Mouse (Mus musculus): Measurements from ENCODE around the gene Dera. TPM values are rescaled to one million over a fixed set of nuclear protein-coding genes. Genes with fewer than 3 reads are reported as not detected.

Gene Dera
- polyA plus RNA-seq, 1 experiment: 25.9 TPM

DNA sequence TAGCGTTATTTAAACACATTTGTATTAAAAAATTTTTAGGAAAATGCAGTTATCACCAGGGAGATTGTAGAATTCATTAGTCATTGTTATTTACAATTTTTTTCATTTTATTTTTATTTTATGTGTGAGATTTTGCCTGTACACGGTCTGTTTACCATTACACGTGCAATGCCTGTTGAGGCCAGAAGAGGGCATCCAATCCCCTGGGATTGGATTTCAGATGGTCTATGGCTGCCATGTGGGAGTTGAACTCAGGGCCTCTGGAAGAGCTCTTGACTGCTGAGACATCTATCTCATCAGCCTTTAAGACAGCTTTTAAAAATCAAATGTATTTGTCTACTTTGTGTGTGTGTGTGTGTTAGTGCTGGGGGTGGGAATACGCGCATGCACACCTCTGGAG is 2.0 kb downstream of the Dera start:
- H3K27ac ChIP-seq (ENCODE audit: insufficient read depth, low read depth, low read length): no peak overlapping the region
- TF ChIP-seq POLR2A (IDR thresholded peaks at IDR 0.05; ENCODE audit: borderline replicate concordance, low read depth, low read length) (no peak), CTCF (IDR thresholded peaks at IDR 0.05; ENCODE audit: low read depth, low read length) (peak; percentile 57; the same call in 1 of the 2 replicates)
- H3K4me1 ChIP-seq (ENCODE audit: control insufficient read depth, insufficient read depth, low read length): peaks cover 17% of the 10 kb centered on the region
- no peak overlapping the region for H3K4me3 ChIP-seq (ENCODE audit: insufficient read depth, low read length)

DNA sequence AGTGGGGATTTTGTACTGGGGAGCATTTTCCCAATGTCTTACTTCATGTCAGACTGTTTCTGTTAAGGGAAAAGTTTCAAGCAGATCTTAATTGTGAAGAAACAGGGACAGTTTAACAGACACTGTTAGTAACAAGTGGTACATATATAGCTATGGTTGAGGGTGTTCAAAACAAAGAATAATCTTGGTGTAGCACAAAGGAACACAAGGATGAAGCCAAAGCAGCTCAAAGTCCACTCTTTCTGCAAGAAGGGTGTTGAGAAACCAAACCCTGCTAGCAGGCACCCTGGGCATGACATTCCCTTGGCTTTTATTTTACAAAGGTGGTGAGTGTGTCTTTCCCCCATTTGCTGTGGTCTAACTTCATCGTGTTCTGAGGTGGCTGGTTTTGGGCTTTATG is 3.5 kb downstream of the Dera start:
- Histone ChIP-seq H3K4me3 (ENCODE audit: insufficient read depth, low read length) (no peak overlapping the region), H3K4me1 (ENCODE audit: control insufficient read depth, insufficient read depth, low read length) (peaks cover 17% of the 10 kb centered on the region), H3K27ac (ENCODE audit: insufficient read depth, low read depth, low read length) (peak overlapping the region; percentile 19; the same call in 1 of the 2 replicates)
- TF ChIP-seq POLR2A (IDR thresholded peaks at IDR 0.05; ENCODE audit: borderline replicate concordance, low read depth, low read length) (no peak), CTCF (IDR thresholded peaks at IDR 0.05; ENCODE audit: low read depth, low read length) (no peak)

DNA sequence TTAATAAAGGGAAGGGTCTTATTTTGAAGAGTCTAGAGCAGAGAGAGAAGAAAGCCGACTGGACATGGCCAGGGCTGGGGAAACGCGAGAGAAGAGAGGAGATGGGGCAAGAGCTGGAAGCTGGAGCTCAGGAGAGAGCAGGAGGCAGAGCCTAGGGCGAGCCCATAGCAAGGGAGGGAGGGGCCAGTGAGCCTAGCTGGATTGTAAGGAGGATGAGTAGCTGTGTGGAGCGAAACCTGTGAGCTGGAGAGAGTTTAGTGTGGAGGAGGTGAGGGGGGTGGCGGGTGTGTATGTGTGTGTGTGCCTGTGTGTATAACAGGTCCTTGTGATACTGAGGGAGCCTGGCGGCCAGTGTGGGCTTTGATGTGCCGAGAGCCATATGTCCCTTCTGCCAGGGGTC is 5.3 kb downstream of the Dera start:
- Histone ChIP-seq H3K4me3 (ENCODE audit: insufficient read depth, low read length) (no peak overlapping the region), H3K4me1 (ENCODE audit: control insufficient read depth, insufficient read depth, low read length) (peaks cover 17% of the 10 kb centered on the region), H3K27ac (ENCODE audit: insufficient read depth, low read depth, low read length) (no peak overlapping the region)
- TF ChIP-seq POLR2A (IDR thresholded peaks at IDR 0.05; ENCODE audit: borderline replicate concordance, low read depth, low read length) (no peak), CTCF (IDR thresholded peaks at IDR 0.05; ENCODE audit: low read depth, low read length) (no peak)

DNA sequence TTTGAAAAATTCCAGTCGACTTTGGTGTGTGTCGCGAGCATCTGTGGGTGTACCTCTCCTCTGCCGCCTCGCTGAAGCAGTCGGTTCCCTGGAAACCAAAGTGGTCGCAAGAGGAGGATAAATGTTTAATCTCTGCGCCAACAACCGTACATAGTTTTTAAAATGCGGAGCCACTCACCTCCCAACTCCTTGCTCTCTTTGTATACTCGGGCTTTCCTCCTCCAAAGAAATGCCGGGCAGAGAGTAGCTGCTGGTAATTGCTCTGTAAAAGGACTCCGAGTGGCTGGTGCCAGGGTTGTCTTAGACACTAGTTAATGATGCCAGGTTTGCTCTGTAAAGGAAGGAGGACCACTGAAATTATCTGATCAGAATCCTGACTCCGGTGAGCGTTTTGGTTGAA is 6.6 kb downstream of the Dera start:
- TF ChIP-seq CTCF (IDR thresholded peaks at IDR 0.05; ENCODE audit: low read depth, low read length): no peak
- TF ChIP-seq POLR2A (IDR thresholded peaks at IDR 0.05; ENCODE audit: borderline replicate concordance, low read depth, low read length): no peak
- Histone ChIP-seq H3K4me1 (ENCODE audit: control insufficient read depth, insufficient read depth, low read length) (peaks cover 17% of the 10 kb centered on the region), H3K27ac (ENCODE audit: insufficient read depth, low read depth, low read length) (no peak overlapping the region), H3K4me3 (ENCODE audit: insufficient read depth, low read length) (no peak overlapping the region)

DNA sequence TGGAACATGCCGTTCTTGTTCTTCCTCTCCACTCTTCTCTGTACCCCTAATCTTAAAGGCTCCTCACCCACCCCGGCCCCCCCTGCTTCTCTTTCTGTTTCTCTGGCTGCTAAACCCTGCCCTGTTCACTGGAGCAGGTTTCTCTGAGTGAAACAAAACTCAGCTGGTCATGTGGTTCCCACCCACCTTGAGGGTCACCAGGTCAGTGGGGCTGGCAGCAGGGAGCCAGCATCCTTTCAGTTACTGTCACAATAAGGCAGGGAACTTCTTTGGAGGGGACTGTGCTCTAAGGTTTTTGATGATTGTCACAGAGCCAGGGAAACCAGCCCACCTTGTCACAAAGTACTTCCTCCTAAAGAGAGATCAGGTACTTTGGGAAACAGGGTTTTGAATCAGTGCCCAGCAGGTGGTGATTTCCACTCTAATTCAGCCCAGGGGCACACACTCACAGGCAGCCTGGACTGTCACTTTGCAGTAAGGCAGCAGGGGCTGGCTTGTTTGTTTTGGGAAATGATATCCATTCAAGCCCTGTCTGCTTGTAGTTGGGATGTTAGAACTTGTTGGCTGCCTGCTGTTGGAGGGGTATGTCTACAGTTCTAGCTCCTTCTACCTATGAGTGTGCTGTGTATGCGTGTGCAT is 10.3 kb downstream of the Dera start:
- no peak overlapping the region for H3K4me3 ChIP-seq (ENCODE audit: insufficient read depth, low read length)
- H3K4me1 ChIP-seq (ENCODE audit: control insufficient read depth, insufficient read depth, low read length): peaks cover 2% of the 10 kb centered on the region; the same call in 1 of the 2 replicates
- TF ChIP-seq POLR2A (IDR thresholded peaks at IDR 0.05; ENCODE audit: borderline replicate concordance, low read depth, low read length): no peak
- no peak for TF ChIP-seq CTCF (IDR thresholded peaks at IDR 0.05; ENCODE audit: low read depth, low read length)
- H3K27ac ChIP-seq (ENCODE audit: insufficient read depth, low read depth, low read length): no peak overlapping the region

DNA sequence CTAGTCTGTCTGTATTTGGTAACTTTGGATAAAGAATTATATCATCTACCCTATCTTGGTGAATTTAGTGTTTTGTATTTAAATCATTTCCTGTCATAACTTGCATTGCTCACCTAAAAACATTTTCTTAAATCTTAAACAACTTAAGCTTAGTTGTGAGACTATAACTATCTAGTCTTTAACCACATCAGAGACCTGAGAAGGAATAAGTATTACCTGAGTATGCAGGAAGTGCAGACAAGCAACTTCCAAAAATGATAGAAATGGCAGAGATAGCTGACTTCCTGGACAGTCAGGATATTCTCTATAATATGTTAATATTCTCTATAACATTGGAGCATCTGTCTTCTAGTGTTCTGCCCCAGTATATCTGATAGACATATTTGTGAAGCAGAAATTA is 11.8 kb downstream of the Dera start:
- Histone ChIP-seq H3K4me3 (ENCODE audit: insufficient read depth, low read length) (no peak overlapping the region), H3K27ac (ENCODE audit: insufficient read depth, low read depth, low read length) (no peak overlapping the region), H3K4me1 (ENCODE audit: control insufficient read depth, insufficient read depth, low read length) (no peaks in the 10 kb centered on the region)
- TF ChIP-seq CTCF (IDR thresholded peaks at IDR 0.05; ENCODE audit: low read depth, low read length) (no peak), POLR2A (IDR thresholded peaks at IDR 0.05; ENCODE audit: borderline replicate concordance, low read depth, low read length) (no peak)

DNA sequence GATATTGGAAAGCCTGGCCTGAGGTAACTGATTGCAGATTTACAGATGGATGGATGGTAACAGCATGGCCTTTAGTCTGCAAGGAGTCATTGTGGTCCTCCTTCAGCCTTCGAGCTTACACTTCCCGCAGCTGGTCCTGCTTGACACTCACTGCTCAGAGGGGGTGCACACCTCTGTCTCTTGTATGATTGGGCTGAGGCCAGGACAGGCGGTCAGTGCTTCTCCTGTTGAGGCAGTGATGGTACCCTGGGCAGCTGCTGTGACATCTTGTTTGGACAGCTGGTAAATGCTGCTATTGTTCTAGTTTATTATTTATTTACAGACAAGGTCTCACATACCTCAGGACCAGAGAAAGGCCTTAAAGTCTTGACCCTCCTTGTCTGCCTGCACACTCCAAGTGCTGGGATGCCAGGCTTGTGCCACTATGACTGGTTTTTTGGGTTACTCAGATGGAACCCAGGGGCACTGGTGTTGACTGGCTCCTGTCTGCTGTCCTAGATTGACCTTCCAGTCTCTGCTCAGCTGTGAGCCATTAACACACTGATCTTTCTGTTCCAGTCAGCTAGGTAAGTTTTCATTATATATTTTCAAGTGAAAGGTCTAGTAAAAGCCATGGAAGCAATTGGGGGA is 17.4 kb downstream of the Dera start:
- no peak overlapping the region for H3K27ac ChIP-seq (ENCODE audit: insufficient read depth, low read depth, low read length)
- no peak overlapping the region for H3K4me3 ChIP-seq (ENCODE audit: insufficient read depth, low read length)
- TF ChIP-seq CTCF (IDR thresholded peaks at IDR 0.05; ENCODE audit: low read depth, low read length) (no peak), POLR2A (IDR thresholded peaks at IDR 0.05; ENCODE audit: borderline replicate concordance, low read depth, low read length) (no peak)
- H3K4me1 ChIP-seq (ENCODE audit: control insufficient read depth, insufficient read depth, low read length): no peaks in the 10 kb centered on the region

DNA sequence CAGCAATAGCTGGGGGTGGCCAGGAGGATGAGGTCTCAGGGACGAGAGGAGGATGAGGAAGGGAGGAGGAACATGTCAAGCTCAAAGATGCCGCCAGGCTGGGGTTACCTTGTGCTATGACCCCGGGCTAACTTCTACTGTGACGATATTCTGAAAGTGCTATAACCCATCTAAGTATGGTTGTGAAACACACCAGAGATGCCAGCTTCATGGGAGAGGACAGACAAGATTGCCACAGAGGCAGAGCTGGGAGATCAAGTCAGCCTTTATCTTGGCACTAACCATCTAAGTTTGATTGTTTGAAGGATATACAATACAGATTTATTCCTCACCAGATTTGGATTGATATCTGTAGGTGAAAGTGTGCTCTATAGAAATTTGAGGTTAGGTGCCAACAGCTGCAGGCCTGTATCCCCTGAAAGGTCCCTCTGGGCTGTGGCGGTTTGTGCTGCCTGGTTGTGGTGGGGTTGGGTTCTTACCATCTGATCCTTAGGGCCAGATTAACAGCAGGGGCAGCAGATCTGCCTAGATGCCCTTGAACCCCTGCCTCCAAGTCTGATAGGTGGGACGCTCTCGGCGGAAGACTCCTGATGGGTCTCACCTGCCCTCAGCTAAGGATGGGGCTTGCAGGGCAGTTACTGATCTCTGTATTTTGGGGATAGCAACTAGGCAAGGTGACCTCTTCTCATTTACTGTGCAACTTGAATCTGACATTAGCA is 18.7 kb downstream of the Dera start:
- H3K4me1 ChIP-seq (ENCODE audit: control insufficient read depth, insufficient read depth, low read length): no peaks in the 10 kb centered on the region
- no peak overlapping the region for H3K4me3 ChIP-seq (ENCODE audit: insufficient read depth, low read length)
- TF ChIP-seq CTCF (IDR thresholded peaks at IDR 0.05; ENCODE audit: low read depth, low read length) (no peak), POLR2A (IDR thresholded peaks at IDR 0.05; ENCODE audit: borderline replicate concordance, low read depth, low read length) (no peak)
- no peak overlapping the region for H3K27ac ChIP-seq (ENCODE audit: insufficient read depth, low read depth, low read length)

DNA sequence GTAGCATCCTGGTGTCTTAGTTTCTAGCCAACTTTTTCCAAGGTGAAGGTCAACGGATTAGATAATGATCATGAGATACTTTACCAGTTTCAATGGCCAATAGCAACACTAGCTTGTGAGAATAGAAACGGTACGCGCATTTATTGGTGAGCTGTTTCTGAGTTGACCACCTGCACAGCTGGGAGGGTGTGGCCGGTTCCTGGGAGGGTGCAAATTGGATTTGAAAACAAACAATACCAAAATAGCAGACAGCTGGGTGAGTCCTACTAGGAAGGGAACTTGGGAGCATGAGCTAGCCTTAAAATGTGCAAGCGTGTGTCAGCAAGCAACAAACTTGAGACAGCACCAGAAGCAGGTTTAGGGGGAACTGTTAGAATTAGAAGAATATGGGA is 19.3 kb downstream of the Dera start:
- Histone ChIP-seq H3K4me1 (ENCODE audit: control insufficient read depth, insufficient read depth, low read length) (no peaks in the 10 kb centered on the region), H3K27ac (ENCODE audit: insufficient read depth, low read depth, low read length) (no peak overlapping the region), H3K4me3 (ENCODE audit: insufficient read depth, low read length) (no peak overlapping the region)
- no peak for TF ChIP-seq CTCF (IDR thresholded peaks at IDR 0.05; ENCODE audit: low read depth, low read length)
- TF ChIP-seq POLR2A (IDR thresholded peaks at IDR 0.05; ENCODE audit: borderline replicate concordance, low read depth, low read length): no peak

DNA sequence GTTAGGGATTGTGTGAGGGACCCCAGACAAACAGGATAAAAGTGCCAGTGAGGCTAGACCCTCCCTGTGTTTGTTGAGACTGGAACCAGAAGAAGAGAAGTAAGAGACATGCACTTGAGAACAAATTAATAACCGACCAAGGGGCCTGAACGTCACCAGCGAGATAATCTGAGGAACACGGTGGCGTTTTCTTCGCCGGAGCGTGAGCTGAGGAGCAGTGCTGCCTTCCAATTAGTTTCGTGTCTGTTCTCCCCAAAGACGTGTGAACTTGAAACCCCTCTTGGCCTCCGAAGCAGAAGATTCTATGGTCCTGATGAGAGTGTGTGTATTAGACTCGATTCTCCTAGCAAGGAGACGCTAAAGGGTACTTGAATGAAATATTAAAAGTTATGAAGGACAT is 19.8 kb downstream of the Dera start:
- TF ChIP-seq CTCF (IDR thresholded peaks at IDR 0.05; ENCODE audit: low read depth, low read length) (no peak), POLR2A (IDR thresholded peaks at IDR 0.05; ENCODE audit: borderline replicate concordance, low read depth, low read length) (no peak)
- Histone ChIP-seq H3K4me1 (ENCODE audit: control insufficient read depth, insufficient read depth, low read length) (no peaks in the 10 kb centered on the region), H3K4me3 (ENCODE audit: insufficient read depth, low read length) (no peak overlapping the region), H3K27ac (ENCODE audit: insufficient read depth, low read depth, low read length) (no peak overlapping the region)
